ENCODE assay signal across 20 mouse cellular contexts in genomic region chr17:36931806-36932205, GRCm38 (mm10). TPM values are rescaled to one million over a fixed set of nuclear protein-coding genes. Genes with fewer than 3 reads are reported as not detected.
A peak's percentile ranks its signal among the peaks of the same experiment; 100 is the strongest.
DNase-seq lines count a peak whose midpoint lies in the region; ATAC-seq lines count a peak whose summit lies in the region.
"Had no signal": no experiment of that assay in that cellular context is flagged by ENCODE, and none has a peak within 500 bp of the region (broad histone marks: within the 10 kb centered on the region; RNA-seq: fewer than 3 reads in every experiment).

No protein-coding gene starts in this region.

- no peak overlapping the region for H3K27ac ChIP-seq in kidney, embryonic 16.5 days (ENCODE audit: low read length)
- H3K27ac ChIP-seq: embryonic facial prominence, embryonic 12.5 days; forebrain, embryonic 15.5 days; heart, embryonic 13.5 days; limb, embryonic 10.5 days had no signal

- peak; percentile 42 for DNase-seq in kidney, adult 11 months
- peak; percentile 28 for DNase-seq in adrenal gland, postnatal 10 days
- peak; percentile 46 to 60 for DNase-seq in heart, postnatal 36 days
- DNase-seq in lung, postnatal 14 days = peak; percentile 64
- no peak for DNase-seq in gastrocnemius, adult 8-10 months (ENCODE audit: low spot score in 2 of 2)
- DNase-seq in embryo, embryonic 9.5 days (ENCODE audit: extremely low spot score) = no peak
- no peak for DNase-seq in urinary bladder, adult 2 months (ENCODE audit: low spot score)
- DNase-seq: cerebellum, postnatal 10 days; right cerebral cortex, postnatal 14 days; thymus, postnatal 36 days had no signal

- H3K4me2 ChIP-seq in kidney, embryonic 16.5 days (replicated peaks; ENCODE audit: low read depth, low read length) = no peak overlapping the region
- H3K4me2 ChIP-seq: embryonic facial prominence, embryonic 12.5 days; forebrain, embryonic 15.5 days; heart, embryonic 13.5 days had no signal

- H3K36me3 ChIP-seq in kidney, embryonic 16.5 days (ENCODE audit: insufficient read depth, low read length) = no peaks in the 10 kb centered on the region
- H3K36me3 ChIP-seq: embryonic facial prominence, embryonic 12.5 days; forebrain, embryonic 15.5 days; heart, embryonic 13.5 days; limb, embryonic 10.5 days had no signal

- H3K9ac ChIP-seq in kidney, embryonic 16.5 days (replicated peaks; ENCODE audit: low read length) = no peak overlapping the region
- H3K9ac ChIP-seq: embryonic facial prominence, embryonic 12.5 days; forebrain, embryonic 15.5 days; heart, embryonic 13.5 days had no signal

- 60% methylated on average over 2 of the region's 2 CpGs for WGBS in kidney, embryonic 16.5 days

- H3K4me1 ChIP-seq in kidney, embryonic 16.5 days (ENCODE audit: insufficient read depth, low read length) = no peaks in the 10 kb centered on the region
- H3K4me1 ChIP-seq: embryonic facial prominence, embryonic 12.5 days; forebrain, embryonic 15.5 days; limb, embryonic 10.5 days had no signal

- no peak overlapping the region for H3K4me3 ChIP-seq in kidney, embryonic 16.5 days (ENCODE audit: low read length)
- H3K4me3 ChIP-seq: embryonic facial prominence, embryonic 12.5 days; forebrain, embryonic 15.5 days; heart, embryonic 13.5 days; limb, embryonic 10.5 days had no signal

- H3K27me3 ChIP-seq in kidney, embryonic 16.5 days (ENCODE audit: insufficient read depth, low read length) = no peaks in the 10 kb centered on the region
- H3K27me3 ChIP-seq: embryonic facial prominence, embryonic 12.5 days; forebrain, embryonic 15.5 days had no signal

- intact Hi-C loops in heart, postnatal 36 days (cut with DNase I) = loop anchor here (2.0 kb wide), 1 partner anchor 15 kb away; no protein-coding TSS in a partner anchor

- no peak for ATAC-seq in kidney, embryonic 16.5 days (ENCODE audit: low FRiP score, low TSS enrichment)
- ATAC-seq: forebrain, embryonic 15.5 days; inflammation-experienced regulatory T-cells, adult 6 months had no signal

- no peaks in the 10 kb centered on the region for H3K9me3 ChIP-seq in kidney, embryonic 16.5 days (ENCODE audit: low read length)
- H3K9me3 ChIP-seq: embryonic facial prominence, embryonic 12.5 days; forebrain, embryonic 15.5 days; heart, embryonic 13.5 days; limb, embryonic 10.5 days had no signal

RNA-seq across cellular contexts. Expression of gene Rnf39, which starts 10.9 kb away (rescaled TPM):
- polyA plus RNA-seq in kidney, embryonic 16.5 days (2015; fragmentation: Nextera tagmentation; extraction: Ambion mirVana) = 0.22 and 0.27 TPM in 2 replicates
- total RNA-seq in adrenal gland, postnatal 10 days (2021) = under 1 TPM in 1 of 2 experiments, not detected in 1; 0.33 TPM
- total RNA-seq in heart, postnatal 36 days (2021) = under 1 TPM; 0.76 to 0.92 TPM
- total RNA-seq in gastrocnemius, adult 8-10 months (2022) = 1 to 10 TPM in 1 of 4 experiments, under 1 TPM in 2, not detected in 1; 0.18 to 1.1 (median 0.75) TPM
- 8.9 and 11.0 TPM in 2 replicates for polyA plus RNA-seq in urinary bladder, adult 2 months (2012; rRNA removed)
- polyA plus RNA-seq: inflammation-experienced regulatory T-cells, adult 6 months had no signal

RNA-seq across cellular contexts. Expression of gene Ppp1r11, which starts 19.7 kb away (rescaled TPM):
- polyA plus RNA-seq in kidney, embryonic 16.5 days (2015; fragmentation: Nextera tagmentation; extraction: Ambion mirVana) = 111 and 116 TPM in 2 replicates
- total RNA-seq in adrenal gland, postnatal 10 days (2021) = 10 to 100 TPM; 58.5 to 62.7 TPM
- 10 to 100 TPM; 95.1 to 96.8 TPM for total RNA-seq in heart, postnatal 36 days (2021)
- 10 to 100 TPM; 53.7 to 69.7 (median 62.4) TPM for total RNA-seq in gastrocnemius, adult 8-10 months (2022)
- polyA plus RNA-seq in urinary bladder, adult 2 months (2012; rRNA removed) = 114 and 122 TPM in 2 replicates

RNA-seq across cellular contexts. Expression of gene Znrd1, which starts 26.6 kb away (rescaled TPM):
- 90.7 and 94.7 TPM in 2 replicates for polyA plus RNA-seq in kidney, embryonic 16.5 days (2015; fragmentation: Nextera tagmentation; extraction: Ambion mirVana)
- total RNA-seq in adrenal gland, postnatal 10 days (2021) = 10 to 100 TPM; 34.5 to 40.5 TPM
- total RNA-seq in heart, postnatal 36 days (2021) = 10 to 100 TPM; 24.1 to 27.6 TPM
- total RNA-seq in gastrocnemius, adult 8-10 months (2022) = 10 to 100 TPM; 17.7 to 22.3 (median 20.0) TPM
- polyA plus RNA-seq in urinary bladder, adult 2 months (2012; rRNA removed) = 38.3 and 39.6 TPM in 2 replicates

RNA-seq across cellular contexts. Expression of gene Znrd1as, which starts 26.6 kb away (rescaled TPM):
- polyA plus RNA-seq in kidney, embryonic 16.5 days (2015; fragmentation: Nextera tagmentation; extraction: Ambion mirVana) = 6.7 and 6.8 TPM in 2 replicates
- total RNA-seq in adrenal gland, postnatal 10 days (2021) = 10 to 100 TPM; 10.1 to 11.1 TPM
- total RNA-seq in heart, postnatal 36 days (2021) = 10 to 100 TPM; 13.3 to 13.5 TPM
- total RNA-seq in gastrocnemius, adult 8-10 months (2022) = 10 to 100 TPM; 17.9 to 22.6 (median 20.6) TPM
- 15.9 and 17.0 TPM in 2 replicates for polyA plus RNA-seq in urinary bladder, adult 2 months (2012; rRNA removed)

RNA-seq across cellular contexts. Expression of gene Trim31, which starts 33.9 kb away (rescaled TPM):
- not detected in 2 replicates for polyA plus RNA-seq in kidney, embryonic 16.5 days (2015; fragmentation: Nextera tagmentation; extraction: Ambion mirVana)
- total RNA-seq in adrenal gland, postnatal 10 days (2021) = not detected
- total RNA-seq in heart, postnatal 36 days (2021) = not detected
- total RNA-seq in gastrocnemius, adult 8-10 months (2022) = not detected
- not detected in 2 replicates for polyA plus RNA-seq in urinary bladder, adult 2 months (2012; rRNA removed)
- total RNA-seq: layer of hippocampus, postnatal 10 days; midbrain, postnatal 0 days; neutrophil, adult 5-6 weeks had no signal
- polyA plus RNA-seq: brain, embryonic 14.5 days; embryonic facial prominence, embryonic 12.5 days; forebrain, embryonic 15.5 days; heart, embryonic 13.5 days; inflammation-experienced regulatory T-cells, adult 6 months; limb, embryonic 10.5 days; midbrain, postnatal 0 days had no signal

Comparison
In these comparisons a context has a peak if more than half of its experiments do, and no peak if none do; other contexts are left out.
1. DNase-seq: peak in kidney, adult 11 months (single experiment), adrenal gland, postnatal 10 days (single experiment), heart, postnatal 36 days (2 of 2) and lung, postnatal 14 days (single experiment); none in gastrocnemius, adult 8-10 months (0 of 2), embryo, embryonic 9.5 days (single experiment) and urinary bladder, adult 2 months (single experiment).